Mouse (Mus musculus) limb, embryonic 14.5 days (tissue): Measurements from ENCODE around the gene Rarb. TPM values are rescaled to one million over a fixed set of nuclear protein-coding genes. Genes with fewer than 3 reads are reported as not detected.
"Not testable (repeated sequence)": the region's sequence is repeated elsewhere in the genome, so short reads cannot be mapped to it uniquely, and the experiment has no call there.

Source experiments
- ATAC-seq: fragments of 200-750 bp; cut with Nextera tagmentation; 2 replicates; pipeline ENCODE4 v1.8.0; 2017; ENCODE audit warnings: low read depth, moderate number of reproducible peaks, moderate TSS enrichment; ENCODE audit not compliant: low FRiP score
- DNase-seq: peaks from one replicate; pipeline ENCODE4 v3.0.0-alpha.2; 2015; ENCODE audit warnings: low spot score
- H3K27ac ChIP-seq: fragments of 300-500 bp; sonication (generic); replicated peaks from 2 replicates; pipeline ENCODE4 v1.5.1; 2014; ENCODE audit warnings: low read depth, mild to moderate bottlenecking, low read length, moderate library complexity, mixed read lengths
- H3K27me3 ChIP-seq: fragments of 300-500 bp; sonication (generic); 2 replicates; pipeline ENCODE4 v1.6.1; 2014; ENCODE audit warnings: low read length, mixed read lengths; ENCODE audit not compliant: control insufficient read depth, insufficient read depth
- H3K36me3 ChIP-seq: fragments of 300-500 bp; sonication (generic); 2 replicates; pipeline ENCODE4 v1.6.1; 2014; ENCODE audit warnings: mild to moderate bottlenecking, low read length, moderate library complexity, mixed read lengths; ENCODE audit not compliant: control insufficient read depth, insufficient read depth
- H3K4me1 ChIP-seq: fragments of 300-500 bp; sonication (generic); 2 replicates; pipeline ENCODE4 v1.6.1; 2014; ENCODE audit warnings: antibody characterized with exemption, low read length, mixed read lengths; ENCODE audit not compliant: control insufficient read depth, insufficient read depth
- H3K4me2 ChIP-seq: fragments of 300-500 bp; sonication (generic); replicated peaks from 2 replicates; pipeline ENCODE4 v1.6.1; 2014; ENCODE audit warnings: low read depth, mild to moderate bottlenecking, low read length, moderate library complexity; ENCODE audit not compliant: severe bottlenecking
- H3K4me3 ChIP-seq: fragments of 300-500 bp; sonication (generic); replicated peaks from 2 replicates; pipeline ENCODE4 v1.5.1; 2014; ENCODE audit warnings: low read length
- H3K9ac ChIP-seq: fragments of 300-500 bp; sonication (generic); 2 replicates; pipeline ENCODE4 v1.6.1; 2014; ENCODE audit warnings: mild to moderate bottlenecking, low read depth, low read length, moderate library complexity; ENCODE audit not compliant: severe bottlenecking
- H3K9me3 ChIP-seq: fragments of 300-500 bp; sonication (generic); 2 replicates; pipeline ENCODE4 v1.6.1; 2016; ENCODE audit warnings: low read length; ENCODE audit not compliant: control insufficient read depth
- POLR2A ChIP-seq: fragments of 200-500 bp; IDR thresholded peaks from 2 replicates; pipeline ENCODE4 v1.8.0; 2012; ENCODE audit warnings: inconsistent platforms, mild to moderate bottlenecking, moderate library complexity, borderline replicate concordance; ENCODE audit not compliant: insufficient read depth, insufficient read length; ENCODE audit errors: extremely low read depth
- WGBS: fragments of 180-500 bp; shearing (Covaris S2); extraction: QIAGEN DNeasy Blood & Tissue Kit; methylation state at CpG from one replicate; pipeline ENCODE4 v1.1.7; 2014; 5-methylcytosine and 5-hydroxymethylcytosine counted together
- polyA plus RNA-seq, 2 experiments: library from polyadenylated mRNA; depleted of rRNA in 1 of 2; stranded (reverse) in 1 of 2; unstranded in 1 of 2; fragments of >200 nt; fragmentation: Nextera tagmentation in 1 of 2; extraction: Ambion mirVana in 1 of 2; gene quantifications; 2 replicates each; pipeline versions ENCODE4 v1.2.1 to v1.2.3; 2012 to 2014

Rarb gene
- polyA plus RNA-seq, 2 experiments: 14.6 to 17.4 TPM

DNA sequence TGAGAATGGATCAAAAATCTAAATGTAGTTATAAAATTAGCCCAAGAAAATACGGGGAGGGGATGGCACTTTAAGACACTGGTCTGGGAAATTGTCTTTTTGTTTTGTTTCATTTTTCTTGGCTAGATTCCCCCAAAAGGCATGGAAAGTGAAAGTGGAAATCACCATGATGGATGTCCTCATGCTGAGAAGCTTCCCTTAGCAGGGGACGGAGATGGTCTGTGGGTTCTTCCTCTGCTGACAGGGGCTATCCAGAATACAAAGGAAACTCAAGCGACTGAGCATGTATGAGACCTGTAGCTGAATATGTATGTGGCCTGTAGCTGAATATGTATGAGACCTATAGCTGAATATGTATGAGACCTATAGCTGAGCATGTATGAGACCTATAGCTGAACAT, 46.0 kb downstream of the Rarb start:
- Histone ChIP-seq H3K4me1 (no peaks in the 10 kb centered on the region), H3K27me3 (no peaks in the 10 kb centered on the region), H3K9ac (no peak overlapping the region), H3K4me3 (no peak overlapping the region), H3K27ac (no peak overlapping the region), H3K4me2 (no peak overlapping the region), H3K9me3 (no peaks in the 10 kb centered on the region), H3K36me3 (no peaks in the 10 kb centered on the region)
- no peak for TF ChIP-seq POLR2A
- ATAC-seq (no peak), DNase-seq (no peak)
- WGBS: 74% methylated on average over 3 of the region's 3 CpGs

DNA sequence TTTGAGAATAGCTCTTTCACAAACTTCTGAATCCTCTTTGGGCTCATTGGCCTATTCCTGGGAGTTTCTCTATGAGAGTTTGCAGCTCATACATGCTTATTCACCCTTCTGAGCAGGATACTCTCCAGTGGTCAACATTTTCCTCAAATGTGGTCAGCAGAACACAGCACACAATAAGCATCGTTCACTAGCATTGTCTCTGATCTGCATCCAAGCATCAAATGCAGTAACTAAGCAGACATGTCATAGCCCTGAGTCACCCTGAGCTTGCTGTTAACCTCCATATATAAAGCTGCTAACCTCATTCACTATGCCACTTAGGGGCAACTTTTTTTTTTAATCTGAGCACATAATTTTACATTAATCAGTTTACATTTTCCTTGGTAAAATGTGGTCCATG, 53.1 kb downstream of the Rarb start:
- Histone ChIP-seq H3K4me3 (no peak overlapping the region), H3K36me3 (no peaks in the 10 kb centered on the region), H3K27ac (no peak overlapping the region), H3K9ac (no peak overlapping the region), H3K4me1 (no peaks in the 10 kb centered on the region), H3K27me3 (no peaks in the 10 kb centered on the region), H3K4me2 (no peak overlapping the region), H3K9me3 (no peaks in the 10 kb centered on the region)
- 50% methylated on average over 1 of the region's 1 CpGs for WGBS
- no peak for ATAC-seq
- no peak for DNase-seq
- TF ChIP-seq POLR2A: no peak

DNA sequence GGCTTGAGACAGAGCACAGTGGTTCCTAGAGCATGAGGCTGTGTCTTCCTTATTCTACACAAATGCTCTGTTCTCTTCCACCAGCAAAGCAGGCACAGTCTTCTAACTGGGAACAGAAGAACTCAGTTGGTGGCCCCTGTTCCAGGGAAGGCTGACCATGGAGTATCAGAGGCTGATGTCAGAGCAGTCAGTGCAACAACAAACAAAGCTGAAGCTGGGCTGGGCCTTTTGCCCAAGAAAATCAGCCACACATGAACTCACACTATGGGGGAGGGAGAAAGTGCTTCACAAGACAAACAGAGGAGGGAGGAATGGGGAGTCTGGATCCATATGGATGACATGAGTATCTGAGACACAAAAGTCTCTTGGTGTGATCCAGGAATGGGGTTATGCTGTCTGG, 56.2 kb downstream of the Rarb start:
- ATAC-seq (no peak), DNase-seq (no peak)
- H3K27me3 ChIP-seq: no peaks in the 10 kb centered on the region
- no peaks in the 10 kb centered on the region for H3K4me1 ChIP-seq
- no peak overlapping the region for H3K27ac ChIP-seq
- H3K4me2 ChIP-seq: no peak overlapping the region
- no peaks in the 10 kb centered on the region for H3K36me3 ChIP-seq
- H3K9ac ChIP-seq: no peak overlapping the region
- no peaks in the 10 kb centered on the region for H3K9me3 ChIP-seq
- TF ChIP-seq POLR2A: no peak
- H3K4me3 ChIP-seq: no peak overlapping the region

DNA sequence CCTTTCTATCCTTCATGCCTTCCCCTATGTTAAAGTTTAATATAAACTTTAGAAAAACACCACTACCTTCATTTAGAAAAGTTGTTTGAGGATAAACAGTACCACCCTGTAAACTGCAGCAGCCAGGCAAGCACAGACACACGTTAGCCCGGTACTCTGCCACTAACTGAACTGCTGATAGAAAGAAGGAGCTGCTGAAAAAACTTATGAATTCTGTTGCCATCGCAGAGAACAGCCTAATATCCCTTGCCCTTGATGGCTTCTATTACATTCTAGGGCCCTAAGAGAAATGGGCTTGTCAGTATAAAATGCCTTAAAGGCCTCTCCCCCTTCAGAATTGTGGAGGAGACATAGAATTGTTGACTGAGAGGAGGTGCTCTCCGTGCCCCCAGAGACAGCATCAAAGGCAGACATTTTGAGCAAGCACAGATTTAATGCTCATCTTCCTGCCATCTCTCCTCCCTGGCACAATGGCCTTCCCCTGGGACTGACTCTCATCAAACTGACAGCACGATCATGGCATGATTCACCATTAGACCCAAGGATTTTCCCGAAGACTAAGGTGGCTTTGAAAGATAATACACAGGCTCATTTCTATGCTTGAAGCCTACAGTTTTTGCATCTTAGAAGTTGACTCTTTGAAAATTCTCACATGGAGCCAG, 60.1 kb downstream of the Rarb start:
- Histone ChIP-seq H3K27ac (no peak overlapping the region), H3K9ac (no peak overlapping the region), H3K9me3 (no peaks in the 10 kb centered on the region), H3K4me1 (no peaks in the 10 kb centered on the region), H3K27me3 (no peaks in the 10 kb centered on the region), H3K36me3 (no peaks in the 10 kb centered on the region), H3K4me2 (no peak overlapping the region), H3K4me3 (no peak overlapping the region)
- 72% methylated on average over 6 of the region's 6 CpGs for WGBS
- no peak for ATAC-seq
- no peak for TF ChIP-seq POLR2A
- no peak for DNase-seq

DNA sequence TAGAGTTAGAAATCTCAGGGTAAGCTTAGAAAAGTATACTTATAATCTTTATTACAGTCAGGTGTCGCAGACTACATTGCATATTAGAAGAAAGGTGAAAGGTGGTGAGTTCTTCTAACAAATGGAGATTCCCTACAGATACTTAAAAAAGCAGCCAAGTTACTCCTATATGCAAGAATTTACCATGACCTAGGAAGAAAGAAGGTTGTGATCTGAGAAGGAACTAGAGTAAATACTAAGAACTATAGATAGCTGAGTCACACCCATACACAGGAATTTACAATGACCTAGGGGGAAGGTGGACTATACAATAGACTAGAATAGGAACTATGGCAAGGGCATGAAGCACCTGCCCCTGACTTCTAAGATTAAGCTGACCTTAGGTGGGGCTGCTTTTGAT, 63.4 kb downstream of the Rarb start:
- H3K9ac ChIP-seq, H3K27ac ChIP-seq, ATAC-seq, H3K4me2 ChIP-seq, H3K4me1 ChIP-seq, H3K36me3 ChIP-seq, H3K9me3 ChIP-seq, H3K27me3 ChIP-seq, H3K4me3 ChIP-seq, DNase-seq: not testable (repeated sequence)
- 88% methylated on average over 1 of the region's 1 CpGs for WGBS

DNA sequence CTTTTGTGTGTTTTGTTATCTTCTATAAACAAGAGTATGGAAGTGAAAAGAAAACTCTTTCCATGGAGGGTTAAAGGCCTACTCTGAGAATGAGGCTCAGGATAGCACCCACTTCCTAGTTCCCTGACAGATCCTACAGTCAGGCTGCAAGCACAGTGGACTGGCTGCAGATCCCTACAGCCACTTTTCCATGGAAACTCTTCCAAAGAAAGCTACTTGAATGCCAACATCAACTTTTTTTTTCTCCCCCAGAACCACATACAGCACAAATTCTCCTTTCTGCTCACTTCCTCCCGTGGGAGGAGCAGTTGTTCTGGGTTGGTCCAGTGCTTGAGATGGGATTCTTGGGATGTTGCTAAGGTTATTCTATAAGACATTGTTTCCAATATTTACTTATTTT, 66.3 kb downstream of the Rarb start:
- Histone ChIP-seq H3K27me3 (no peaks in the 10 kb centered on the region), H3K9ac (no peak overlapping the region), H3K36me3 (no peaks in the 10 kb centered on the region), H3K4me2 (no peak overlapping the region), H3K27ac (no peak overlapping the region), H3K4me1 (peaks cover 3% of the 10 kb centered on the region; the same call in 1 of the 2 replicates), H3K4me3 (no peak overlapping the region), H3K9me3 (no peaks in the 10 kb centered on the region)
- WGBS: 55% methylated on average over 1 of the region's 1 CpGs
- TF ChIP-seq POLR2A: no peak
- DNase-seq (peak; percentile 22), ATAC-seq (no peak)
